Mouse (Mus musculus): ENCODE measurements around the gene Zfp605.
"Not testable (repeated sequence)": the region's sequence is repeated elsewhere in the genome, so short reads cannot be mapped to it uniquely, and the experiment has no call there.

Zfp605 gene

GRCm38 (mm10) chr5:110109991-110110441, at the start of gene Zfp605:
Gene Zfp605 (plus strand): TSS chr5:110110092.
- in situ Hi-C loops (cut with MboI; ENCODE audit: unreplicated experiment in 2 of 2): loop anchor here in 1 of 2 experiments (5.0 kb wide), 1 partner anchor 553 kb away; the partner anchor contains the start of gene Crlf2

- in situ Hi-C loops (cut with MboI; ENCODE audit: unreplicated experiment in 2 of 2): not testable (repeated sequence)
Measured at GRCm38 (mm10) chr5:110072413-110072812, 37.5 kb upstream of the Zfp605 start, which contains the start of gene Gm17655. Gene Gm17655 (minus strand): TSS chr5:110072513.

- in situ Hi-C loops (cut with MboI; ENCODE audit: unreplicated experiment in 2 of 2): no loop called here
Measured at GRCm38 (mm10) chr5:110082961-110083360, 26.9 kb upstream of the Zfp605 start.

- in situ Hi-C loops (cut with MboI; ENCODE audit: unreplicated experiment in 2 of 2): no loop called here
Measured at GRCm38 (mm10) chr5:110086161-110086866, 23.6 kb upstream of the Zfp605 start.

- in situ Hi-C loops (cut with MboI; ENCODE audit: unreplicated experiment in 2 of 2): no loop called here
Measured at GRCm38 (mm10) chr5:110091546-110091945, 18.3 kb upstream of the Zfp605 start.

- in situ Hi-C loops (cut with MboI; ENCODE audit: unreplicated experiment in 2 of 2): no loop called here
Measured at GRCm38 (mm10) chr5:110094030-110094846, 15.7 kb upstream of the Zfp605 start, which contains the start of gene Gm35315. Gene Gm35315 (minus strand): TSS chr5:110094420.

GRCm38 (mm10) chr5:110094847-110095213, 15.1 kb upstream of the Zfp605 start:
- in situ Hi-C loops (cut with MboI; ENCODE audit: unreplicated experiment in 2 of 2): no loop called here

GRCm38 (mm10) chr5:110098991-110099477, 10.9 kb upstream of the Zfp605 start:
- in situ Hi-C loops (cut with MboI; ENCODE audit: unreplicated experiment in 2 of 2): no loop called here

- in situ Hi-C loops (cut with MboI; ENCODE audit: unreplicated experiment in 2 of 2): no loop called here
Measured at GRCm38 (mm10) chr5:110099656-110100580, 10.0 kb upstream of the Zfp605 start, which contains the start of gene Plcxd1. Gene Plcxd1 (plus strand): TSS chr5:110099969.

- in situ Hi-C loops (cut with MboI; ENCODE audit: unreplicated experiment in 2 of 2): no loop called here
Measured at GRCm38 (mm10) chr5:110100921-110101631, 8.8 kb upstream of the Zfp605 start.

GRCm38 (mm10) chr5:110101716-110102347, 8.1 kb upstream of the Zfp605 start:
- in situ Hi-C loops (cut with MboI; ENCODE audit: unreplicated experiment in 2 of 2): no loop called here

- in situ Hi-C loops (cut with MboI; ENCODE audit: unreplicated experiment in 2 of 2): no loop called here
Measured at GRCm38 (mm10) chr5:110102429-110102828, 7.5 kb upstream of the Zfp605 start.

- in situ Hi-C loops (cut with MboI; ENCODE audit: unreplicated experiment in 2 of 2): no loop called here
Measured at GRCm38 (mm10) chr5:110102853-110103625, 6.9 kb upstream of the Zfp605 start.

GRCm38 (mm10) chr5:110103901-110104615, 5.8 kb upstream of the Zfp605 start:
- in situ Hi-C loops (cut with MboI; ENCODE audit: unreplicated experiment in 2 of 2): no loop called here

- in situ Hi-C loops (cut with MboI; ENCODE audit: unreplicated experiment in 2 of 2): loop anchor here in 1 of 2 experiments (5.0 kb wide), 1 partner anchor 547 kb away; the partner anchor contains the start of gene Crlf2
Measured at GRCm38 (mm10) chr5:110104616-110105380, 5.1 kb upstream of the Zfp605 start.

GRCm38 (mm10) chr5:110106140-110106871, 3.6 kb upstream of the Zfp605 start:
- in situ Hi-C loops (cut with MboI; ENCODE audit: unreplicated experiment in 2 of 2): loop anchor here in 1 of 2 experiments (5.0 kb wide), 1 partner anchor 549 kb away; the partner anchor contains the start of gene Crlf2

Measured in v-Abl transformed pro-B cells (cell line).